Mouse (Mus musculus): ENCODE results near the gene Wdr18. TPM values are rescaled to one million over a fixed set of nuclear protein-coding genes. Genes with fewer than 3 reads are reported as not detected.
"Not testable (repeated sequence)": the region's sequence is repeated elsewhere in the genome, so short reads cannot be mapped to it uniquely, and the experiment has no call there.

Gene Wdr18
- total RNA-seq, 2 experiments from 2014 or later = 44.2 to 46.3 TPM

GRCm38 (mm10) chr10:79942988-79943387 is 17.0 kb upstream of the Wdr18 start:
- intact Hi-C loops (cut with DNase I) = no loop called here
- DNase-seq (ENCODE audit: low spot score in 2 of 2) = no peak

- DNase-seq (ENCODE audit: low spot score in 2 of 2) = no peak
- intact Hi-C loops (cut with DNase I) = no loop called here
Observed at GRCm38 (mm10) chr10:79943471-79943901, 16.5 kb upstream of the Wdr18 start.

- DNase-seq (ENCODE audit: low spot score in 2 of 2) = no peak
- intact Hi-C loops (cut with DNase I) = no loop called here
Observed at GRCm38 (mm10) chr10:79945507-79946234, 14.3 kb upstream of the Wdr18 start.

GRCm38 (mm10) chr10:79946752-79947322 is 13.1 kb upstream of the Wdr18 start:
- DNase-seq (ENCODE audit: low spot score in 2 of 2) = no peak
- intact Hi-C loops (cut with DNase I) = no loop called here

DNA sequence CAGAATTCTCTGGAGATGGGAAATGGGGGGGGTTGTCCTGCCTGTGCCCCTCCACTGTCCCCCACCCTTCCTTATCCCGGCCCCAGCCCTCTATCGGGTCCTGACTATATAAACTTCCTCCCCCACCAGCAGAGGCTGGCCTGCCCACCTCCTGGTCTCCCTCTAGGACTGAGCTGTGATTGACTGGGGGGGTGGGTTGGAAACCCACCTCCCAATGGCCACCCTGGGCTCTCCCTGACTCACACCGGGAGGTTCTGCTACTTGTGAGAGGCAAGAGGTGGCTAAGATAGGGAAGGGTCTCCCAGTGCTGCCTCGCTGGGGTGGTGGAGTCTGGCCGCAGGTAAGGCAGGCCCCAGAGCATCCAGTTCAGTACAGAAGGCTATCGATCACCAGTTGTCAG is 12.4 kb upstream of the Wdr18 start:
- intact Hi-C loops (cut with DNase I) = no loop called here
- no peak for DNase-seq (ENCODE audit: low spot score in 2 of 2)

DNA sequence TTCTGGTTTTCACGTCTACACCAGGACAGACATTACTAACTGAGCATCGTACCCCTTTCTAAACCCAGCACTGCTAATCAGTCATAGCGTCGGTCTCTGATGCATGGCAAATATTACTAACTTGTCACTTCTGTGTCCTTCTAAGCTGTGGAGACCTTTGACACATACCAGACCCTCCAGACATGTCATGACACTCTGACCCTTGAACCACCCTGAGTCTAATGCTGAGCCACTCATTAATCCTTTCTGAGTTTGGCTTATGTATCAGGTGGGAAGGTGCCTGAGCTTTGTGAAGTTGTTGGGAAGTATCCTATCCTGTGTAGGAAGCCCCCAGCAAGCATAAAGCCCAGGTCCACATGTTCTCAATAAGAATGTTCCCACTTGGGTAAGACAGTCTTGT is 10.1 kb upstream of the Wdr18 start:
- no peak for DNase-seq (ENCODE audit: low spot score in 2 of 2)
- intact Hi-C loops (cut with DNase I) = no loop called here

DNA sequence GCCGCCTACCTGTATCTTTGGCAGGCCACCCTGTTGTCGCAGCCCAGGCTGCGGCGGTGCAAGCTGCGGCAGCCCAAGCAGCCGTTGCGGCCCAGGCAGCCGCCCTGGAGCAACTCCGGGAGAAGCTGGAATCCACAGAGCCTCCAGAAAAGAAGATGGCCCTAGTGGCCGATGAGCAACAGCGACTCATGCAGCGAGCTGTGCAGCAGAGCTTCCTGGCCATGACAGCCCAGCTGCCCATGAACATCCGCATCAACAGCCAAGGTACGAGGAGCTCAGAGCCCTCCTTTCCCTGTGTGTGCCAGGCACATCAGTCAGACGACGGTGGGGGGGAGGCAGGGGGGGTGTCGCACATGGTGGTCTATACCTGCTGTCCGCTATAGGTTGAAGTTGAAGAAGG is 9.3 kb upstream of the Wdr18 start:
- intact Hi-C loops (cut with DNase I) = no loop called here
- DNase-seq (ENCODE audit: low spot score in 2 of 2) = no peak

DNA sequence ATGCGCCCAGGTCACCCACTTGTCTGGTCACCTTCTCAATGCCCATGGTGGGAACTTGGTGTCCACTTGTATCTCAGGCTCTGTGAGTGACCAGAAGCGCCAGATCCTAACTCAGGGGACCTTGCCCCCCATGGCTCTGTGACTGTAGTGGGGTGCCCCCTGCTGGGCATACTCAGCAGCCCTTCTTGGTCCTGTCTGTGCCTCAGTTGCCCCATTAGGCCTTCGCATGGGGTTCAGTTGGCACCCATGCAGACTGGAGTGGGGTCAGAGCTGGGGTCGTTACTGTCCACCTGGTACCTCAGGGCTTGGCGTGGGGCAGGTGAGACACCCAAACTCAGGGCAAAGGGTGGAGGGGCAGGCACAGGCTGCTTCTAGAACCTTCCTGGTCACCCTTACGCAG is 6.0 kb upstream of the Wdr18 start:
- no peak for DNase-seq (ENCODE audit: low spot score in 2 of 2)
- intact Hi-C loops (cut with DNase I) = loop anchor here (1.0 to 2.0 kb wide), 2 partner anchors 29 to 63 kb away; partner anchors contain the start of gene Cfd

- intact Hi-C loops (cut with DNase I) = loop anchor here (5.0 kb wide), 1 partner anchor 123 kb away; no protein-coding TSS in a partner anchor
- DNase-seq (ENCODE audit: low spot score in 2 of 2) = no peak
Observed at GRCm38 (mm10) chr10:79955691-79956090, 4.3 kb upstream of the Wdr18 start.

DNA sequence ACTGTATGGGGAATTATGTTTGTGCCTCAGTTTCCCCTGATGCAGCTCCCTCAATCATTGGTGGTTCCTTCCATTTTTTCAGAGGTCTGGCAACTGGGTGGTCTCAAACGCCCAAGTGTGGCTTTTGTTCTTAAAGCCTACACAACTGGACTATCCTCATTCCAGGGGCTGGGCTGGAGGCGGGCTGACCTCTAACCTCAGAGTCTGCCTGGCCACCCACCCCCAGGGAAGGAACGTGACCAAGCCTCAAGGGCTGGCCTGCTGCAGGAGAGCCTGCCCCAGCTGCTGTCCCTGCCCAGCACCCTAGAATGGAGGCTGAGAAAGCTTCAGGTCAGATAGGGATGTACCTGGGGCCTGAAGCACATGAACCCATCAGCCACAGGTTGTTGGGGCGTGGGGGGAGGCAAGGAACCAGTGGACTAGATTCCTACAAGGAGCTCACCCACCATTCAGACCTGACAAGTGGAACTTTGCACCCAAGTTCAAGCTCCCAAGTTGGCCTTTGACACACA is 3.3 kb upstream of the Wdr18 start:
- no peak for DNase-seq (ENCODE audit: low spot score in 2 of 2)
- intact Hi-C loops (cut with DNase I) = loop anchor here (5.0 kb wide), 1 partner anchor 124 kb away; no protein-coding TSS in a partner anchor

DNA sequence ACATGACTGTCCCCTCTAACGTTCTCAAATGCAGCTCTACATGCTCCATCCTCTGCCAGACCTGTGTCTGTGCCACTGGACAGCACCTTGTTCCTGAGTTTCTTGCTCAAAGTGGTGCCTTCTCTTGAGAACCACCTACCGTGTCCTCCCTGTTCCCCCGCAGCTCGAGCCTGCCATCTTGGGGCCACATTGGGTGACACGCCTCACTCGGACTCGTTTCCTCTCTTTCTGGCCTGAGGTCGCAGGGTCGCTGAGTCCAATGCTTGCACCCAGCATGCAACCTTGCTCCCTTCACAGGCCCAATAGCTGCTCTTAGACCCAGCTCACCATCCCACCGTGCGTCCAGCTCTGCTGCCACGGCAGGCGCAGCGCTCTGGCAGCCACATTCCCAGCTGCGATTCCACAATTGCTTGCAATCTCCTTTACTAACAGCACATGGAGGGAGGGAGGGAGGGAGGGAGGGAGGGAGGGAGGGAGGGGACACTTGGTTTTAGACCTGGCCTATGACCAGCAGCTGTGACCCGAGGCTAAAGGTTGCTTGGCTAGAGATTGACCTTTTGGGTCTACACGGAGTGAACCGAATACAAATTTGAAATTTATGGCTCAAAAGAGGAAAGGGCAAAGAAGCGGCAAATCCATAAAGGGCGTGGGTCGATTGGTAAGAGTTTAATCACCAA is 1.7 kb upstream of the Wdr18 start:
- peak; percentile 65 for DNase-seq (ENCODE audit: low spot score in 2 of 2)
- intact Hi-C loops (cut with DNase I) = loop anchor here (1.0 to 5.0 kb wide), 2 partner anchors 33 to 126 kb away; no protein-coding TSS in a partner anchor

DNA sequence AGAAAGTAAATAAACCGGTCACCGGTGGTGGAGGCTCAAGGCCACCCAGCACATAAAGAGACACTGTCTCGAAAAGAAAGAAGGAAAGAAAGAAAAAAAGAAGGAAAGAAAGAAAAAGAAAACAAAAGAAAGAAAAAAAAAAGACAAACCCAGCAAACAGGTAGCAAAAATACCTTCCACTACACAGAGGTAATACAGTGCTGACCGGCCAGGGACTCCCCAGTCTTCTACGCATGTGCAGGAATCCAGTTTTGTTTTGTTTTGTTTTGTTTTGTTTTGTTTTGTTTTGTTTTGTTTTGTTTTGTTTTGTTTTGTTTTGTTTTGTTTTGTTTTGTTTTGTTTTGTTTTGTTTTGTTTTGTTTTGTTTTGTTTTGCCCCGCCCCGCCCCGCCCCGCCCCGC is 540 bp upstream of the Wdr18 start:
- intact Hi-C loops (cut with DNase I) = loop anchor here (5.0 kb wide), 1 partner anchor 127 kb away; no protein-coding TSS in a partner anchor
- not testable (repeated sequence) for DNase-seq (ENCODE audit: low spot score in 2 of 2)

DNA sequence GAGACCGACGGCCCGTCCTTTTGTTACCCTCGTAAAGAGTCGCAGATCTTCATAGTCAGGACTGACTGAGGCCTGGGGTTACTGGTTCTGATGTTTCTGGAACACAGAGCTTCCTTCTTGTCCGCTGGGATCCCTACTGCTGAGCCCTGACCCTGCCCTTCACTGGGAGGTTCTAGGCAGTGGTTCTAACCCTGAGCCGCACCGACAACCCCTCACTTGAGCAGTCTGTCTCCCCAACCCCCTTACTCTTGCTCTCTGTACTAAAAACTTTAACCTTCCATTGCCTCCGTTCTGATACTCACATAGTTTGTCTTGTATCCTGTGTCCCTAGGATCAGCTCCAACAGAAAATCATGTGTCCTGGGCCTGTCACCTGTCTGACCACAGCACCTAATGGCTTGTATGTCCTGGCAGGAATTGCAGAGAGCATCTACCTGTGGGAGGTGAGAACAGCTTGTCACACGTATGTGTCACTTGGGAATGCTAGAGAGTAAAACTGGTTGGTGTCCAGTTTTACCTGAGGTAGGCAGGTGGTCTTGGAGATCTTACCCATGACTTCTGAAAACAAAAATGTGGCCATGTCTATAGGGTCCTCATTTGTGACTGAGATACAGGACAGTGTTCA is 831 bp downstream of the Wdr18 start:
- DNase-seq (ENCODE audit: low spot score in 2 of 2) = no peak
- intact Hi-C loops (cut with DNase I) = loop anchor here (1.0 to 2.0 kb wide), 2 partner anchors 22 to 155 kb away; partner anchors contain the start of gene Stk11

- intact Hi-C loops (cut with DNase I) = no loop called here
- no peak for DNase-seq (ENCODE audit: low spot score in 2 of 2)
Observed at GRCm38 (mm10) chr10:79964727-79965126, 4.8 kb downstream of the Wdr18 start.

DNA sequence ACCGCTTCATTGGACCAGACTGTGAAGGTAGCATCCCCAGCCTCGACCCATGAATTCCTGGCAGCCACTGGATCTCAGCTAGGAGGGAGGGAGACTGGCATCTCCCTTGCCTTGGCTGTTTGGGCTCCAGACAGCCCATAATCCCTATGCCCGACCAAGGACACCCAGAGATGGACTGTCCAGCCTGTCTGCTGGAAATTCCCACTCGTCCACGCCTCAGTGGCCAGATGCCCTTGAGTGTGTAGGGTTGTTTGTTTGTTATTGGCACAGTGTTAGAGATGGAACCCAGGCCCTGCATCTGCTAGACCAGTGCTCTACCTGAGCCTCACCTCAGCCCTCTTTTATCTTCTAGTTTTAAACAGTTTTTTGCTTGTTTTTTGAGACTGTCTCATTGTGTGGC is 5.4 kb downstream of the Wdr18 start:
- DNase-seq (ENCODE audit: low spot score in 2 of 2) = no peak
- intact Hi-C loops (cut with DNase I) = no loop called here

DNA sequence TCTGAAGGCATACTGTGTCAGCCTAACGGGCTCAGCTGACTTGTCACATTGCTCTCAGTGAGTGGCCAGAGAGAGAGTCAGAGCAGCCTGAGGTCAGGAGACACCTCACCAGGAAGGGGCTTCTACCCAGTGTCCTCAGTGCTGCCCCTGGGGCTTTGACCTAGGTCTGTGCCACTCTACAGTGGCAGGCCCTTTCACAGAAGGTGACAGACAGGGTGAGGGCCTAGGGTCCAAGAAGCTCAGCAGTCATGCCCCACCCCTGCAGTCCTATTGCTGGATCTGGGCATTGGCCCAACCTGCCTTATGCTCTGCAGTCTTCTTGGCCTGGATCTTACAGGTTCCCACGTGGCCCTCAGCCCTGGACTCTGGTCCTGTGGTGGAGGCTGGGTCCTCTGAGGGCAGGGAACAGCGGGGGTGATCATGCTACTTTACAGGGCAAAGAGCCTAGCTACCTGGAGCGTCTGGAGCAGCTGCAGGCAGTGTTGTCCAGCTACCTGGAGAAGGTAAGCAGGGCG is 7.0 kb downstream of the Wdr18 start:
- DNase-seq (ENCODE audit: low spot score in 2 of 2) = no peak
- intact Hi-C loops (cut with DNase I) = no loop called here

DNA sequence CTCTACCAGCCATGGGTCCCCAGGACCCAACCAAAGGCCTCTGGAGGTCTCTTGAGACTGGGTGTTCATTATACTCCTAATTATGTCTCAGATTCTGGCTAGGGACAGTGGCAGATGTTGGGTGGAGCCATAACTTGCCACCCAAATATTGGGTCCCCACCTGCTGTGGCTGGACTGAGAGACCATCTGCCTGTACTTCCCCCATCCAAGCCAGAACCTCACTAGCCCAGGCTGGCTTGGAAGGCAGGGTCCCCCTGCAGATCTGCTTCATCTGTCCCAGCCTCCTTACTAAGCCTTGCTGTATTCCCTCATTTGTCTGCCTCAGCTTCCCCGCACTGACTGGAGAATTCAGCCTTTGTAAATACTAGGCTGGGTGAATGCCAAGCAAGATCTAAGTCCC is 8.2 kb downstream of the Wdr18 start:
- DNase-seq (ENCODE audit: low spot score in 2 of 2) = no peak
- intact Hi-C loops (cut with DNase I) = no loop called here

DNA sequence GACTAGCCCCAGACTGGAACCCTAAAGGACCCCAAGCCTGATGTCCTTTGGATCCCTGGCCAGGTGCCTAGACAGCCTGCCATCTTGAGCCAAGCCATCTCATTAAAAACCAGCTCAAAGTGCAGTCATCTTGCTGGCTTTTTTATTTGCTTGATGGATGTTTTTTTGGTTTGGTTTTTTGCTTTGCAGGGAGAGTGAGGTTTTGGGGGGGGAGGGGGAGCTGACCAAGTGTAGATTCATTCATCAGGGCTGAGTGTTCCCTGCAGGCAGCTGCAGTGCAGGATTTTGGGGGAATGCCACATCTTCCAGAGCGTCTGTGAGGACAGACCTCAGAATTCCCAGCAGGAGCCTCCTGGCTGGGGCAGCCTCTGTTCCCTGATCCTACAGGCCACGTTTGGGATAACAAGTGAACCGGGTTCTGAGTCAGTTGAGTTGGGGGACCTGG is 9.2 kb downstream of the Wdr18 start:
- intact Hi-C loops (cut with DNase I) = no loop called here
- no peak for DNase-seq (ENCODE audit: low spot score in 2 of 2)

DNA sequence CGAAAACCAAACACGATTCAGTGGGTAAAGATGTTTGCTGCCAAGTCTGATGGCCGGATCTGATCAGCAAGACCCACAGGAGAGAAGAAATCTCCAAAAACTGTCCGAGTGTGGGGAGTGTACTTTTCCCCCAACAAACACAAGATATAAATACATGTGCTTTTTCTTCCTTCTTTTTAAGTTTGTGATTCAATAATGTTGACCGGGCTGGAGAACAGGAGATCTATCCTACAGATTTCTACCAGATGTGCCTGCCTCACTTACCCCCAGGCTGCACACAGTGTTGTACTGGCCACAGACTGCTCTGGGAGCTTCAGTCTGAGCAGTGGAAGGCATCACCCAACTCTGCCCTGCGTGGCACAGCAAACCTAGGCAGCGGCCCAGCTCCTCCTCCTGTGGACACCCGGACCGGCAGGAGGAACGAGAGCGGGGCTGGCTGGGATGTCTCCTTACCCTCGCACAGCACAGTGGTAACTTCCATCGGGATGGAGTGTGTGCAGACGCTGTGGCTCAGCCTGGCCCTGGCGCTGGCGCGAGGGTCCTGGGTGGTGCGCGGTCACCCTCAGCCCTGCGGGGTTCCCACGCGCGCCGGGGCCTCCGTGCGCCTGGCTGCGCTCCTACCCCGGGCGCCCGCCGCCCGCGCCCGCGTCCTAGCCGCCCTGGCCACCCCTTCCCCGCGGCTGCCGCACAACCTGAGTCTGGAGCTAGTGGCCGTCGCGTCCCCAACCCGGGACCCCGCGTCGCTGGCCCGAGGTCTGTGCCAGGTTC is 10.6 kb downstream of the Wdr18 start, which contains the start of gene Grin3b:
Gene Grin3b (plus strand): TSS at position 301 of the 768 bp plus-strand sequence.
- intact Hi-C loops (cut with DNase I) = no loop called here
- no peak for DNase-seq (ENCODE audit: low spot score in 2 of 2)

All from left cerebral cortex, postnatal 36 days (tissue).